Mouse (Mus musculus) heart, postnatal 0 days (tissue): Measurements from ENCODE around the gene Ceacam19.
"Not testable (repeated sequence)": the region's sequence is repeated elsewhere in the genome, so short reads cannot be mapped to it uniquely, and the experiment has no call there.

Experiments
- CTCF ChIP-seq: IDR thresholded peaks from 2 replicates; pipeline ENCODE4 v1.5.1; 2016; ENCODE audit warnings: antibody characterized with exemption, control low read depth, low read depth
- EP300 ChIP-seq: IDR thresholded peaks from 2 replicates; pipeline ENCODE4 v1.6.1; 2016; ENCODE audit warnings: antibody characterized with exemption, low read depth

DNA sequence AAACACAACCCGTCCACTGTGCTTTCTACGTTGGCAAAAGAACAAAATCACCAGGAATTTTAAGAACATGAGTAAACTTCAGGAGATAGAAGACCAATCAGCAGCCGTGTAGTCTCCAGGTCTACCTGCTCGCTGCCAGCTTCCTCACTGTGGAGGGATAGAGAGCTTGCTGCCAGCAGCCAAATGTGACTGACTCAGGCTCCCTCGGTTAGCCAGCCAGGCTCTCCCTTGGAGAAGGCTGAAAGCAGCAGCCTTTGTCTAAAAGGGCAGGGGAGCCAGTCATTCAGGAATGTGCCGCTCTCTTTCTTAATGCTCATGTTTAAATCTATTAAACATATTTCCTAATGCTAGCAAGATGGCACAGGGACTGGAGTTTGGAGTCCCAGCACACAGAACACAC, 42.7 kb upstream of the Ceacam19 start:
- not testable (repeated sequence) for TF ChIP-seq CTCF, EP300
